Mouse (Mus musculus) brain, embryonic 14.5 days (tissue): Measurements from ENCODE around the gene Bcr.

Source experiments
- CTCF ChIP-seq: fragments of 200-500 bp; IDR thresholded peaks from 2 replicates; pipeline ENCODE4 v1.5.1; 2012; ENCODE audit warnings: inconsistent platforms, mild to moderate bottlenecking, moderate library complexity, borderline replicate concordance; ENCODE audit not compliant: insufficient read depth, insufficient read length; ENCODE audit errors: extremely low read depth
- POLR2A ChIP-seq: fragments of 200-500 bp; IDR thresholded peaks from 2 replicates; pipeline ENCODE4 v1.6.1; 2012; ENCODE audit warnings: mild to moderate bottlenecking, inconsistent platforms, borderline replicate concordance; ENCODE audit not compliant: poor library complexity, insufficient read depth, insufficient read length, severe bottlenecking; ENCODE audit errors: extremely low read depth

GRCm38 (mm10) chr10:75100298-75100697 lies 39.9 kb downstream of the Bcr start:
- TF ChIP-seq CTCF (no peak), POLR2A (no peak)
